Mouse (Mus musculus) embryo, embryonic 10.5 days (tissue): ENCODE results near the gene Chchd3.
A peak's percentile ranks its signal among the peaks of the same experiment; 100 is the strongest.

Source experiments
- DNase-seq: peaks from one replicate; pipeline ENCODE4 v3.0.0-alpha.2; 2015; ENCODE audit warnings: low spot score

The Chchd3 gene

DNA sequence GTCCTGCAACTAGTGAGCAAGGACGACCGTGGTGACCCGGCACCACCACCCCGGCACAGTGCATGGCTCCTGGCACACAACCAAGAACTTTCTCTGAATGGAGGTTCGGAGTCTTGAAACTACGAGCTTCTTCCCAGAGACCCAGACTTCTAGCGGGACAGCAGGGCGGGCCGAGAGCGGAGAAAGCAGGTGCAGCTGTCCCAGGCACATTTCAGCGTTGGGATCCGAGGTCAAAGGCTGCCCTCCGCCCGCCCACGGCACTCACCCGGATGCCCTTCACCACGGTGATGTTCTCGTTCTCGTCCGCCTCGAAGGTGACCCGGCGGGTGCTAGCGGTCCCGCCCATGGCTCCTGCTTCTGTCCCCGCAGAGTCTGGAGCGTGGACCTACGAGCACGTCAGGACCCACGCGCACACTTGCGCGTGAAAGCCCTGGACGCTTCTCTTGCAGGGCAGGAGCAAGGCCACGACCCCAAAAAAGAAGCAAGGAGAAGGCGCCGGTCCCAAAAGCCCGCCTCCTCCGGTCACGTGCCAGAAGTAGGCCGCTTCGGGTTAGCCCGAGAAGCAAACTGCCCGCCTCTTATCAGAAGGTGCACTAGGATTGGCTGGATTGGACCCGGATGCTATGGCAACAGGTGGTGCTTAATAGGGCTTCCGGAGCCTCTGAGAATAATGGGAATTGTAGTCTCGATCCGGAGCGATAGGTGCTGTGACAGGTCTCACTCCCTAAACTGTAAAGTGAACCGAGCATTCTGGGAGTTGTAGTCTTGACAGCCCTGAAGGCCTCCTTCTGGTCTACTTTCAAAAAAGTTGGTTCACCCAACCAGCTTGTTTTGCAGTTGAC lies at the start of gene Chchd3:
Chchd3 (minus strand) TSS at position 526 of the 842 bp plus-strand sequence.
- peak; percentile 99 for DNase-seq

DNA sequence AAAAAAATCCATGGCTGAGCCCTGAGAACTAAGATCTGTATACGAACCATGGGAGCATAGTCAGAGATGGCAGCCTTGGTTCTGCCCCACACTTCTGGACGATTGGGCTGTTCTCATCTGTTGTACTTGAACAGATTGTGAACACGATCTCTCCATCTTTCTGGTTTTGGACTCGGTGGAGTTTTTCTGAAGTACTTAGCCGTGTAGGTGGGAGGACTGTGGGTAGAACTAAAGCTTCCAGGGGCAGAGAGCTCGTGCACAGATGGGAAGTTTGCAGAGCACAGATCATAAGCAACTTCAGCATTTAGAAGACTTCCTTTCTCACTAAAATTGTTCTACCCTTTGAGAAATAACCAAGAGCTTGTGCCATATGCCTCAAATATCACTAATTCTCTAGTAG lies 44.6 kb upstream of the Chchd3 start:
- no peak for DNase-seq

DNA sequence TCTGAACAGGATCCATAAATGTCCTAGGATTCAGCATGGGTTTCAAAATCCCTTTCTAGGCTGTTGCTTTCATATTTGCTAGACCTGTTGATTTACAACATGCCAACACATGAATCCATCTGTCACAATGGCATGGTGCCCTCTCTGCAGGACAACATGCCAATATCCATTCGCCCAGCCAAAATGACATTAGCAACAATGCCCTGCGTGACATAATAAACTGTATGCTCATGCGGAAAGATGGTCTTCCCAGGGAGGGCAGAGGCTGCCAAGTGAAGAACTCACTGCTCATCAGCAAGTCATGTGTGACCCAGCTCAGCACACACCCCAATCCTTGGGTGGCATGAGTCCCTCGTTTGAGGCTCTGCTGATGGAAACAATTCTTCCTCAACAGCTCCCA lies 38.8 kb upstream of the Chchd3 start:
- no peak for DNase-seq

DNA sequence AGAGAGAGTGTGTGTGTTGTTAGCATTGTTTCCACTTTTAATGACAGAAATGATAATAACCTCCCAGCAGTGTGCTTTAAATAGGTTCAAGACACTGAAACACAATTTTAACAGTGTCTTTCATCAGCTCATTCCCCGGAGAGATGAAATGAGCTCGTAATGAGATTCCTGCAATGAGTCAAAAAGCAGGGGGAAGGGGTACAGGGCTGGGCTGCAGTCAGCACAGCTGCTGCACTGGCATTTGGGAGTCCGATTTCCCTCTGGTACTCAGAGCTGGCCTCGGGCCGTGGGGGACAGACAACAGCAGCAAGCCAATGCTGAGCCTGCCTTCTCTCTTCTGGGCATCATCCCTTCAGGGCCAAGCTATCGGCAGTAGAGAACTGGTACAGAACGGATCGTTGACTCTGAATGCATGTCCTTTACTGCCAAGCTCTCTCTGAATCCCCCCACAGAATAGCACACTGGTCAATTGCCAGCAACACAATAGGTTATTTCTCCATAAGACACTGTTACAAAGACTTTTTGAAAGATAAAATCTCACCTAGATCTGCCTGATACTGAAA lies 34.7 kb upstream of the Chchd3 start:
- DNase-seq, result peak; percentile 18

DNA sequence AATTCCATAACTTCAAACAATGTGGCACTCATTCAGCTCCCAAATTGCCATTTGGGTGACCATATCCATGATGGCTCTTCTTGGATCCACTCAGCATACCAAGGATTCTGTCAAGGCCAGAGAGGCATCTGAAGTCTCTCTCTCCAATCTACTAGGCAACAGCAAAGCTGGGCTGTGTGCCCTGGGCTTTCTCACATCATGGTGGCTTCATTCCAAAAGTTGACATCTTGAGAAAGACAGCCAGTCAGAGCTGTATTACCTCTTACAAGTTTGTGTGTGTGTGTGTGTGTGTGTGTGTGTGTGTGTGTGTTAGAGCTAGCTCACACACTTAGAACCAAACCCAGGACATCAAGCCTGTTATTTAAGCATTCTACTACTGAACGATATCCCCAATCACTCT lies 20.1 kb upstream of the Chchd3 start:
- DNase-seq, result no peak

DNA sequence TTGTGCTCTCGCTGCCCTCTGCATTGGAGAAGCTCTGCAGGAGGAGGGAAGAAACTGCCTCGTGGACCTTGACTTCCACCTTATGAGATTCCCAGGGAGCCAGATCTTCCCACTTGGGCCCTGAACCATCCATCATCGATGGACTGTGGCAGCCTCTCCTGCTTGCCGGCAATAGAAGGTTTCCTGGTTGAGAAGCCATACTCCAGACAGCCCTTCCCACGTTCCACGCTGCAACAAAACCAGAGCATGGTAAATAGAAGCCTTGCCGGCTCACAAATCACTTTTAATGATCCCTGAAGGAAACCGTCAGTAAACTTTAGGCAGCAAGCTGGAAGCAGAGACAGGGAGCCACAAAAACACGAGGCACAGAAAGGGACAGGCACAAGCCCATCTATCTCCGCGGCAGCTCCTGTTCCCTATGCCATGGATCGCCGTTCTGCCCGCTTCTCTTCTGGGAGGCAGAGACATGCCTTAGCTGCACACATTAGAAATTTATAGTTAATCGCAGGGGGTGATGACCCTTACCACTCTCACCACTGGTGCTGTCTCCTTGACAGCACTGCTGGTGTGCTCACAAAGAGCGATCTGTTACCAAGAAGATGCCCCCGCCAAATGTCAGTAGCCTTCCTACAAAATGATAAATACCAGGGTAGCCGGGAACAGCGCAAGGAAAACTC lies 18.3 kb upstream of the Chchd3 start:
- DNase-seq, result peak; percentile 17

DNA sequence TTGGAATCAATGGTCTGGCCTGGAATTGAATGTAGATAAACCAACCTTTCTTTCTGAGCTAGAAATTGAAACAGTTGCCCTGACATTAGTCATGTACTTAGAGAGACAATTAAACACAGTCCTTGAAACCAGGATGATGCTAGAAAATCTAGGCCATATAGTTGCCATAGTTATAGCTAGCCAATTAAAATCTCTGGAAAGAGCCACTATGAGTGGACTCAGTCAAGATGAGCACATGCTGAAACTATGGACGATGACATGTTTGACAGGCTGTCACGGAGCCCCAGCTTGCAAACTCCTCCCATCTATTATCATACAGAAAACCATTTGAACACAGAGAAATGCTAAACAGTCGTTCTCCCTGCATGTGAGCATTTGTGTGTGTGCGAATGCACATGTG lies 6.4 kb upstream of the Chchd3 start:
- no peak for DNase-seq

DNA sequence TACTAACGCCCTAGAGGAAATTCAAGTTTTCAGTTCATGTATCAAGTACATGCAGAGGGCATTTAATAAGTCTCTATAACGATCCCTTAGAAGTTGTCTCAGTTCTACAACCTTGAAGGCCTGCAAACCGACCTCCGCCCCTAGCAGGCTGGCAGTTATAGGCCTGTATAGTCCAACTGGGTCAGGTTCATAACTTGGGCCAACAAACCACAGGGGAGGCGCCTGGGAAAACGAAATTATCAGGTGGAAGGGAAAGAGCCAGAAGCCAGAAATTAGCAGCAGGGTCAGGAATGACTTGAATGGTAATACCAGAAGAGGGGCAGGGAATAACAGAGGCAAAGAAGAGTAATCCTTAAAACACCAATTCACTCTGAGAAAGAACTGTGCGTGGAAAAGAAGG lies 784 bp downstream of the Chchd3 start:
- no peak for DNase-seq

DNA sequence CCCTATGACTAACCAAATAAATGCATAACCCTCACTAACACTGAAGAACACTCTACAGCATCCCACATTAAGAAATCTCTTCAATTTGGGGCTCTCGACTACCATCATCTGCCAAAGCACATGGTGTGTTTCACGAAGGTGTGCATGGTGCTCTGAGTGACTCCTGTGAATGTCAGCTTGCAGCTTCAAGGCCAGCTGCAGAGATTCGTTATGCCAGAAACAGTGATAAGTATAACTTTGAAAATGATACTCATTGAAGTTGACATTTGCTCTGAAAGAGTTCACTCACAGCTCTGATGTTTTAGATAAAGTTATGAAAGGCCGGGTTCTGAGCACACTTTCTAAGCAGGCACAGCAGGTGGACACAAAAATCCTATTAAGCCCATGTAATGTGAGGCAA lies 3.7 kb downstream of the Chchd3 start:
- no peak for DNase-seq

DNA sequence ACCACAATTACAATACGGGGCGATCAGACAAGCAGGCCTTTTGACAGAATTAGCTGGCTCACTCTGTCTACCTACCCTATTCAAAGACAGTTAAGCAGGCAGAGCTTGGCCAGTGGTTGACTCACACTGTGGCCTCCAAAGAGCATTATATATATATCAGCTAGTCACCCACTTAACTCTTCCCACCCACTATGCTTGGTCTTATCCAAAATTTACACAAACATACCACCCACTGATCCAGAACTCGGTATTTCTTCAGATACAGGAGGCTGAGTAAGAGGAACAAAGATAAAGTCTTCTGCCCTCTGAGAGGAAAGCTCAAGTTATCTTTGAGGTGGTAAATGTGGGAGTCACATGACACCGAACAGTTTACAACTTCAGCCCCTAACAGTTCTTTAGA lies 4.4 kb downstream of the Chchd3 start:
- no peak for DNase-seq

DNA sequence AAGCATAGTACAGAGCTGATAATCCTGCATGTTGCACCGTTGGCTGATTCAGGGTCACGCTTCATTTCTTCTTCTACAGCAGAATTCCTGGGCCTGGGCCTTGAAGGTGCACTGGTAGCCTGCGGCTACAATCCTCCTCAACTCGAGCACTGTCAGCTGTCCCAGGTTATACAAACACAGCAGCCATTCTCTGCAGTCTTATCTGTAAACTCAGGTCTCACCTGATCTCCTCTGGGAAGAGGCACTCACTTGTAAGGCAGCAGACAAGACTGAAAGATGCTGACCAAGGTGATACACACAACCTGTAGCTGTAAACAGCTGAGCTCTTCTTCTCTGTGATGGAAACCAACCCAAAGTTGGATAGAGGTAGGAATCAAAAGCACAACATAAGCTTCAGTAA lies 5.1 kb downstream of the Chchd3 start:
- no peak for DNase-seq

DNA sequence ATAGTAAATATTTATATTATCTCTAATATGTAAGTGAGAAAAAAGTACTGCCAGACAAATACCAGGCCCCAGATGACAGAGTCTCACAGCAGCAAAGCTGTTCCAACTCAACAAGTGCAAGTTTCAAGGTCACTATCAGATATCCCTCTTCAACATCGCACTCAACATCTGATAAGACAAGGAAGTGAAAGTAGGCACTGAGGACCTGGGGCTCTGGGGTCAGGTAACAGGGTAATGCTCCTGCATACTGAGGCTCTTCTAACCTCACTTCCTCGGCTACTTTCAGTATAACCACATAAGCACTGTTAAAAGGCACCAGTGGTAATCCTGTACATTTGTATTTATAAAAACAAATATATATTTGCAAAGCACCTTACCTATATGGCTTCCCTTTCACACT lies 8.4 kb downstream of the Chchd3 start:
- no peak for DNase-seq

DNA sequence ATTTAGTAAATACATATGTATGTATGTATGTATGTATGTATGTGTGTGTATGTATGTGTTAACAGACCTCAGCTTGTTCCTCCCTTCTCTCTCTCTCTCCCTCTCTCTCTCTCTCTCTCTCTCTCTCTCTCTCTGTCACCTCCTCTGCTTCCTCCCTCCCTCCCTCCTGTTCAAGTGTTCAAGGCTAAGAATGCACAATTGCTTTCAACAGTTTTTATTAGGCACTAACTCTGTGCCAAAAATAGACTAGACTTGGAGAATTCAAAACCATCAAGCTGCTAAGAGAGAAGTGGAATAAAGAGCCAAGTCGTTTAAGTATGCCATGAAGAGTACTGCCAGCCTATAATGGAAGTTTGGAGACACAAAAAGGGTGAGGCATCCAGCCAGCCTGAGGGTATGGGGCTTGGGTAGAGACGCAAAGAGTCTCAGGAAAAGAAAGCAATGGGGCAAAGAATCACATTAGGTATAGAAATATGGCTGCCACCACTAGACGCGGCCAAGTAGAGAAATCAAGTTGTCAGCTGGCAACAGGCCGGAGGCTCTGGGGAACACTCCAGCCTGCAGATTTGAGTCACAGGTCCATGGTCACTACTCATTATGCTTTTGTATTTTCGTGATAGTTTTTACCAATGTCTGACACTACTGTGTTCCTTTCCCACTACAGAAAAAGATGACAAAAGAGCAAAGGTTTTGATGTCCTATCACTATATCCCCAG lies 10.2 kb downstream of the Chchd3 start:
- no peak for DNase-seq

DNA sequence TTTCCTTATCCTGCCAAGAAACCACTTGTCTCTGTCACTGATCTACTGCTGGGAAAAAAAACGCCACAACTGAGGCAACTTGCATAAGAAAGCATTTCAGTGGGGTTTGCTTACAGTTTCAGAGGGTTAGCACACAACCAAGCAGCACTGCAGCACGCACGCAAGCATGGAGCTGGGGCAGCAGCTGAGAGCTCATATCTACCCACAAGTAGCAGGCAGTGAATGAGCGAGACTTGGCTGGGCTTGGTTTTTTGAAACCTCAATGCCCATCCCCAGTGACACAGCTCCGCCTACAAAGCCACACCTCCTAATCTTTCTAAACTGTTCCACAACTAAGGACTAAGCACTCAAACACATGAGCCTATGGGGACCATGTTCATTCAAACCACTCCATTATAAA lies 16.6 kb downstream of the Chchd3 start:
- DNase-seq, result no peak

DNA sequence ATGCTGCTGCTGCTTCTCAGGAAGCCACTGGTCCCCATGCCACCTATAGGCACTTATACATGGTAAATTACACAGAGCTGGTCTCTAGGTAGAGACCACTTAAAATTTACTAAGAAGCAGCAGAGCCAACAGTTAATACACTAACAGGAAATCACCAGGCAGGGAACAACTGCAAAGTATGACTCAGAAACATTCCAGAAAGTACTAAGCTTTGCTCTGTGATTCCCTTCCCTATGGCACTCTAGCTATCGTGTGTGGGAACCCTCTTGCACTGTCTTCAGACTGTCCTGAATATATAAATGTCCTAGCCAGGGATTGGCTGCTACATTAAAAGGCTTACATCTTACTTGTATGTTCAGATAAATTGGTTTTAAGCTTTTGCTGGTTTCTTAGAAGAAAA lies 17.2 kb downstream of the Chchd3 start:
- DNase-seq, result no peak

DNA sequence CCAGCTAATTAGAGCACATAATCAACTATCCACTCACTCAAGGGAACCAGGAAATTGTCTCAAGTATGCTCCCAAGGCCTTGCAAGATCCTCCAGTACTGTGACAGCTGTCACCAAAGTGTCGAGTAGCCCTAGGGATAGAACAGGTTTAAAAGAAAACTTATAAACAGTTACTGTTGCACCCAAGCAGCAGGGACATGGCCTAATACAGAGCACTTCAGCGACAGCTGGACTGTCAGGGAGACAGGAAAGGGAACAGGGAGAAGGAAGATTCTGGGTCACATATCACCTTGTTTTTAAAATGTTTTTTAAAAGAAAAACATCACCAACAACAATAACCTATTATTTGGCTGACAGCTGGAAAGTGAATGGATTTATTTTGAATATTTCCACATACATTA lies 18.1 kb downstream of the Chchd3 start:
- no peak for DNase-seq

DNA sequence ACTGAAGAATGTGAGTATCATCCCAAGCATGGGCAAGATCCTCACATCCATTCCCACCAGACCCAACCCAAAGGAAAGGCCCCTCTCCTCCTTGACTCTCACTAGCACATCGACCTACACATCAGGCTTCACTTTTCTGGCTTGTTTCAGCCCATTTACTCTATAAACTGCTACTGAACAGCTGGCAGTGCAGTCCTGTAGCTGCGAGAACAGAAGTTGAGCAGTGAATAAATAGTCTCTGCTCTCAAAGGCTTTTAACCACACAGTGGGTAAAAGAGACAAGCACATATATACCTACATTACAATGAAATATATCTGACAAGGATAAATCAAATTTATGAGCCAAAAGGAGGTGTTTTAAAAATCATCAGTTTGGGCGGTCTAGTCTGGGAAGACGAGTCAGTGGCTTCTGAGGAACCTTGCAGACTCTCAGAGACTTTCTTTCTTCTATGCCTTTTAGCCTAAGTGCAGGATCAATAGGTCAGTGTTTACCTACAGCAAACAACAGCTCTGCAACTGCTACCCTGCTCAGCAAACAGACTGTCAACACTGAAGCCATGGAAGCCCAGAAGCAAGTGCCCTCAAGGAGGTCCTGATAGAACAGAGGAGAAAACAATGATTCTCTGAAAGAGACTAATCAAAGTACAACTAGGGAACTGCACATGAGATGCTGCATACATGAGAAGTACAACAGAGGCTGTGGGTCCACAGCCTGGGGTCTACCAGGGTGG lies 19.5 kb downstream of the Chchd3 start:
- DNase-seq, result no peak

DNA sequence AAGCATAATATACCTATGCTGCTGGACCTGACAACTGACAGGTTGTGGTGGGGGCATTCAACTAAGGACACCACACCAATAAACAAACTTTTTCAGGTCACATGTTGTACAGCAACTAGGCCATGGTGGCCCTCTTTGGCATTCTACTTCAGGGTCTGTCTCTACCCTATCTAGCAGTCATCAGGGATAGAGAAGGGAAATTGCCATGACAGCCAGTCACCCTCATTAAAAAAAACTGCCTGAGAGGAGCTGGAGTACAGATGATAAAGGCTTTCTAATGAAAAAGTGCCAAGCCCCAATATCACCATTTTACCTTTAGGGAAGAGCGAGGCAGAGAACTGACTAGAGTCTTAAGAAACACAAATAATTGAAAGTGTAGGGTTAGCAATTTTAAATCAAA lies 27.5 kb downstream of the Chchd3 start:
- no peak for DNase-seq

DNA sequence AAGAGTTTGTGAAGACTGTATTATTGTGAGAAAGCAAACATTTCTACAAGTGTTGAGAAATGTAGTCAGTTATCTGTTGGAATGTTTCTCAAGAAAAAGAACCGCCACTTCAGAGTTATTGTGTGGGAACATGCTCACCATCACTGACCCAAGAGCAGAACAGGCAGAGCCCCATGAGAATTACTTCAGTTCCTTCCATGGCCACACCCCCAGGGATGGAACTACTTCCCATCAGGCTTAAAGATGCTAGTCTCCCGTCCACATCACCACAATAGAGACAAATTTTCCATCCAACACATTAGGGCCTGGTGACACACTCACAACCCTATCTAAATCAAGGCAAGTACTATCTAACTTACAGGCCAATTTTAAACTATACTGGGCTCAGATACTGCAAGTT lies 28.4 kb downstream of the Chchd3 start:
- no peak for DNase-seq

DNA sequence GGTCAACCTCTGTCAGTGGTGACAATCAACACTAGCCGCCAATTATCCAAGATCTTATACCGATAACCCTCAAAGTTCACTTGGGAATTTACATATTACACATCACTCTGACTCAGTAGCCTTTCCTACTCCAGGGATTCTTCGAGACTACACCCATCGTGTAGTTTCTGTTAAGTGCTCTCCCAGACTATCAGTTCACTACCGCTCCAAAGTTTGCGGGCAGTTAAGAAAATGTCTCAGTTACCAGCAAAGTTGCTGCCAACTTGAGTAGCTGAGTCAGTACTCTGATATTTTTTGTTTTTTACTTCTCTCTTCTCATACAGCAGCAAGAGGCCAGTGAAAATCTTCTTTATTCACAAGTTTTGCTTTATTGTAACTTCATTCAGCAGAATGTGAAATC lies 31.8 kb downstream of the Chchd3 start:
- no peak for DNase-seq

DNA sequence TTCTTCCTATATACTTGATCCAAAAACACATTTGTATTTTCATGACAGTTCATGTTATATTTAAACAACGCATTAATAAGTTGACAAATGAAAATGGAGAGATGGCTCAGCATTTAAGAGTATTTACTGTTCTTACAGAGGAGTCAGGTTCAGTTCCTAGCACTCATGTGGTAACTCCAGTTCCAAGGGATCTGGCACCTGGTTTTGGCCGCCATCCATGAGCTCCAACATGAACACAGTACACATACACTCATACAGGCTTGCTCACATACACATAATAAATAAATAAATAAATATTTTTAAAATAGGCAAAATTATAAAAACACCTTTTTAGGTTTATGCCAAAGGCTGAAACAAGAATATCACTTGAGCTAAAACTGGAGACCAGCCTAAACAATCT lies 35.0 kb downstream of the Chchd3 start:
- DNase-seq, result no peak

DNA sequence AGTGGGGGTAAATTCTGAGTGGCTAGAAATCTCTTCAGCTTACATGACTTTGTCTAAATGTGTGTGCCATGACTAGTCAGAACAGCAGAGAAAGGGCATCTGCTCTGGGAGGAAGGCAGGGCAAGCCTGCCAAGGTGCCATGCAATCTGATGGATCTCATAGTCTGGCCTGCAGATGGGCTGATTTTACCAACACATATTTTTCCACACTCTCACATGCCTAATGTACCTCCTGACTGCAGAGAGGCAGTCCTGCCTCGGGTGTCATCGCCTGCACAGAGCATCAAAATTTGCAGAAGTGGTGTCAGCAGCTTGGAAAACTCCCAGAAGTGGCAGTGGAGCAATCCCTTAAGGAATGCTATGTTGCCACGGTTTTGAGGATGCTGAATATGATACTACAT lies 55.5 kb downstream of the Chchd3 start:
- DNase-seq, result no peak
